Mouse (Mus musculus) c-Kit-positive CD71-positive TER-119-negative erythroid progenitor cells, embryonic 14.5 days (primary cell): ENCODE measurements at regions not wholly inside any gene's neighbourhood (a gene's known extent, or its start where the extent isn't known, plus 50 kb on each side); places are given as distances from the start of the nearest gene placed in this dataset.
A peak's percentile ranks its signal among the peaks of the same experiment; 100 is the strongest.
"Not testable (repeated sequence)": the region's sequence is repeated elsewhere in the genome, so short reads cannot be mapped to it uniquely, and the experiment has no call there.

ENCODE experiments used
- DNase-seq: peaks from one replicate; pipeline ENCODE4 v3.0.0-alpha.2; 2013; ENCODE audit warnings: low read depth

DNA sequence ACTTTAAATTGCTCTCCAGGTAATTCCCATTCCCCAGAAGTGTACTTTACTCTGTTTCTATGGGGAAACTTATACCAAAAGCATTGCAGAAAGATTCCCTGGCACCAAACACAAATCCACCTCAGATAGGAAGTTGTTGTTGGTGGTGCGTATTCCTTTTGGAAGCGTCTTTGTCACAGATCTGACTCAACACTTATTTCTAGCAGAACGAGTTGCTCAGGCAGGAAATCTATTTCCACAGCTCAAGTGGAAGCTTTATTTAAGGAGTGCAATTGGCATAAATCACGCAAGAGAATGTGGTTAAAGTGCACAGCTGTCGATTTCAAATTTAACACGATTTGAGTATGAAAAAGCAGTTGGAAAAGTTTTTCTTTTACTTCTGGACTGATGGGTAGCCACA, 436.9 kb upstream of the Ghitm start:
- no peak for DNase-seq

DNA sequence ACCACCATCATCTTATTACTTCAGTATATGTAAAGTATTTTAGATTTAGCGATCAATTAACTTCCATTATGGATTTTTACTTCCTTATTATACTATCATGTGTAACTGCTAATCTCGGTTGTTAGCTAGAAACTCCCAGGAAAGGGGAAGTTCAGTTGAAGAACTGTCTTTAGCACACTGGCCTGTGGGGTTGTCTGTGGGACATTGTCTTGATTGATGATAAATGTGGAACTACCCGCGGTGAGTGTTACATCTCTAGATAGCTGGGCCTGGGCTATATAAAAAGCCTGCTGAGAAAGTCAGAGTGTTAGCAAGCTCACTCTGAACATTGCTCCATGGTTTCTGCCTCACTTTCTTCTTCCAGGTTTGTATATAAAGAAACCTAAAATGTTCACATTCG, 423.2 kb upstream of the Ghitm start:
- no peak for DNase-seq

DNA sequence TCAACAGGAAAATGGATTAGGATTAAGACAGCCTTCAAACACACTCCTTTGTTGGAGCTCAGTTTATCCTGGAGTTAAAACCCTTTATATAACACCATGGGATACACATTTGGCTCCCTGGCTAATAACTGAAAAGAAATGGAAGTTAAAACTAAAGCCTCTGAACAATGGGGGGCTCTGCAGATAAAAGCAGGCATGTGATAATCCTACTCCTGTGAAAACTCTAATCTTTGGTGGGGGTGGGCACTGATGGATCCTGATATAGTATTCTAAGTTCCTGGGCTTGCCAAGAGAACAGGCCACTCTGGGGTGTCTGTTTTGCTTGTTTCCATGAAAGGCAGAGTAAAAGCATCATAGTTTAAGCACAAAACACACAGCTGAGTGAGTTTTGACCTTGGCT, 388.5 kb upstream of the Ghitm start:
- no peak for DNase-seq

DNA sequence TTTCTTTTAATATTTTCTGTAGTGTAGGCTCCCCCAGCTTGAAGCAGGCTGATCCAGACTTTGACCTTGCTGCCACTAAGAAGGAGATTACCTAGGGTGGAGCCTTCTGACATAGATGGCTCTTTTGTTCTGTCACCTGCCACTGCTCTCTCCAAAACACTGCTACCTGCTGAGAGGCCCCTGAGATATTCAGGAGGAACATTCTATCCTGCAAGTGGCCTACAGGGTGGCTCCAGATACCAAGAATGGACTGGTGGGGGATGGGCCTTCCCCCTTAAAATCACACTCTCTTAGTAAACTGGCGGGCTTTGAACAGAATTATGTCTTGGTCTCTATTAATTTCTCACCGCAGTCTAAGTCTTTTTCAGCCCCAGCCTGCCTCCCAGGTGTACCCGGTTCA, 385.6 kb upstream of the Ghitm start:
- not testable (repeated sequence) for DNase-seq

DNA sequence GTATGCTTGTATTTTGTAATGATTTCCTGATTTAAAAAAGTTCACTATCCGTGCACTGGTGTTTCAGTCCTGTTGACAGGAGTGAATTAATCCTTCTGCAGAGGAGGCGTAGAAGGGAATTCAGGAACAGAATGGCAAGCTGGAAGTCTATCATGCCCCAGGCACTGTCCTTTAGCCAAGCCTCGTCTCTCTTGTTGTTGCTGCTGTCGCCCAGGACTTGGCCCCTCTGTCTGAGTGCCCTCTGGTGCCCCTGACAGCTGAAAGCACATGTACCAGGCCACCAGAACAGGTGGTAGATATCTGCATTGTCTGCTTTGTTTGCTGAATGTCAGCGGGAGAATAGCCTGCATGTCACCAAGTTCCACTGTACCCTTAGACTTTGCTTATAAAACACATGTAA, 370.2 kb upstream of the Ghitm start:
- no peak for DNase-seq

DNA sequence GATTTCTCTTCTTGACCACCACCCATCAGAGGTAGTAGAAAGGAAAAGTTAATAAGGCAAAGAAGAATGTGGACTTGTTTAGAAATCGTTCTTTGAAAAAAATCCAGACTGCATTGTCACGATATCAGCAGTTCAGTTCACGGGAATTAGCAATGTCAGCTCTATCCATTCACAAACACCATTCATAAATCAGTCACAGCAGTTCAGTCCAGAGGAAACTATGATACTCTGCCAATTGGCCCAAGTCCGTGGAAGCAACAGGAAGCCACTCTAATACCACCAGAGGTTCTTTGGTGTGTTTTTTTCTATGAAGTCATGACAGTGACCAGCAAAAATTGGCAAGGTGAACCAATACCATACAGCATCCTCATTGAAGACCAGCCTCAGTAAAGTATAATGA, 355.6 kb upstream of the Ghitm start:
- DNase-seq, result no peak

DNA sequence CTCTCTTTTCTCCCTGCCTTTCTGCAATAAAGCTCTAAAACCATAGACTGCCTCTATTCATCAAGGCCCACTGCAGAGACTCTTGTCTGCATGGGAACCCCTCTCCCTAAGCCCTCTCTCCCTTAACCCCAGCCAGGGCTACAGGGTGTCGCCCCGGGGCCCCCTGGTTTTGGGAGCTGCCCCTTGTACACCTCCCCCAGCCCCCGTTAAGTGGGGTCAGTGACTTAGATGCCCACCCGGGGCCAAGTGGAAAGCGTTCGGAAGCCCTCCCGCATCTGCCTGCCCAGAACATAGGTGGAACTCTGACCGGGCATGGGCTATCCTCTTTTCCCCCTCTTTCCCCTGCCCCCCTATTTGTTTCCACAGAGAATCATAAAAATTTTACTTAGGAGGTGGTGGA, 350.2 kb upstream of the Ghitm start:
- no peak for DNase-seq

DNA sequence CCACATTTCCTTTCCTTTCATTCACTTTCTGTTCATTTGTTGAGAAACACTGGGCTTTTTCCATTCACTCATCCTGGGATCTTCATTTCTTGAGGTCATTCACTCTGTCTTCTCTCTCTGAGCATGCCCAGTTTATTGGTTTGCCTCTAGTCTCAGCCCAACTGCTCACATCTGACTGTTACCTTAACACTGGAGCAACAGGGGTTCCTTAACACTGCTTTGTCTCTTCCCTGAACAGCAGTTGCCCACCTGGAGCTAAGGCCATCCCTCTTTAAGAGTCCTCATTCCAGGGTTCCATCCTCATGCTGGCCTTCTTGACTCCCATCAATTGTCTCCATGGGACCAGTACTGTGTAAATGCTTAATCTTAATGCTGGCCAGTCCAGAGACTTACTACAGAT, 342.5 kb upstream of the Ghitm start:
- no peak for DNase-seq

DNA sequence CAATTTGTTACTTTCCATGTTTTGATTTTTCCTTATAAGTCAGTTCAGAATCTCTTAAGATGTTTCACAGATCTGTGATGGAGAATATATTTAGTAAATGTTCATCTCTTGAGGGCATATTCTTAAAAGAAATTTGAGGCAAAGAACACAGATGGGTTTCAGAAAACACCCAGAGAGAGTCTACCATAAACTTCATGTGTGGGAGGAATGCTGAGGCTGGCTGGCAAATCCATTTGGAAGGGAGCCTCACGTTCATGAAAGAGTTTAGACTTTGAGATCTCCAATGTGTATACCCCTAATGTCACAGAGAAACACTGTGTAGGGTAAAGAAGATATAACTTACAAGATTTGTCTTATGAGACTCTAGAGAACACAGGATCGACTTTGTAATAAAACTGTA, 333.6 kb upstream of the Ghitm start:
- no peak for DNase-seq

DNA sequence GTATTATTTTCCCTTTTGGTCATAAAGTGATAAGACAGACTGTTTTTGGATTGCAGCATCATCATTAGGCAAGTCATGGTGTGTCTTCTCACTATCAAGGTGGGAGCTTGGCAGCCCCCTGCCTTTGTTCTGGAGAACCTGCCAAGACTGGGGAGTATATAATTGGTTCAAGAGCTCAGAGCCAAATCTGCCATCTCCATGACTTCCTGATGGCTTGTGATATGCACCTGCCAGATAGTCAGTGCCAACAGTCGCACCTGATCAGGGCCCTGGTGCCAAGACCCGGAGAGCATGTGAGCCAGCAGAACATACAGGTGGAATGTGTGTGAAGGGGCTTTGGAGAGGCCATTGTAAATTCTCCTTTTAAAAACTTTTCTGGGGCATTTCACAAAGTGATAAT, 305.8 kb upstream of the Ghitm start:
- DNase-seq, result no peak

DNA sequence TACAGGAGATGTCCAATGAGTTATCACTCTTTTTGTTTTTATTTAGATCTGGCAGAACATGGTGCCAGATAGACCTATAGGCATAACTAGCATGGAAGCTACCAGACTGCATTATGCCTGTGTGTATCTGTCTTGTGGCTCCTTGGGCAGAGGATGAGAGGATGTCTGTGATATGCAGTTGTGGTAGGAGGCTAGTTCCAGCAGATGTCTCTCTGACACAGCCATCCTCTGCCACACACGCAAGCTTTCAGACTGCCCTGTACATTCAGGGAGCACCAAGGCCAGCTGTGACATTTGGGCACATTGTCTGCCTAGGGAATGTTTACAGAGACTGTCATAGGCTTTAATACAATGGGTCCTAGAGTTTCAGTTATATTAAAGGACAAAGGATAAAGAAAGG, 295.6 kb upstream of the Ghitm start:
- DNase-seq, result no peak

DNA sequence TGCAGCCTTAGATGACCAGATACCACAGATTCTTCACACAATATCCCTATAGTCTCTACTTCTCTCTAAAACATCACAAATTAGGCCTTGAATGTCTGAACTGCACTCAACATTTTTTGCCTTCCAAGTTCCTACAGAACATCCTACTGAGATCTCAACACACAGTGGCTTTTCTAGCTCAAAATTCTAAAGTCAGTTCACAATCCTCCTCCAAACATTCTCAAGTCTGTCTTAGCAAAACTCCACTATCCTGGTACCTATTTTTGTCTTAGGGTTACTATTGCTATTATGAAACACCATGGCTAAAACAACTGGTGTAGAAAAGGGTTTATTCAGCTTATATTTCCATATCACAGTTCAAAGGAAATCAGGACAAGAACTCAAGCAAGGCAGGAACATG, 290.4 kb upstream of the Ghitm start:
- no peak for DNase-seq

DNA sequence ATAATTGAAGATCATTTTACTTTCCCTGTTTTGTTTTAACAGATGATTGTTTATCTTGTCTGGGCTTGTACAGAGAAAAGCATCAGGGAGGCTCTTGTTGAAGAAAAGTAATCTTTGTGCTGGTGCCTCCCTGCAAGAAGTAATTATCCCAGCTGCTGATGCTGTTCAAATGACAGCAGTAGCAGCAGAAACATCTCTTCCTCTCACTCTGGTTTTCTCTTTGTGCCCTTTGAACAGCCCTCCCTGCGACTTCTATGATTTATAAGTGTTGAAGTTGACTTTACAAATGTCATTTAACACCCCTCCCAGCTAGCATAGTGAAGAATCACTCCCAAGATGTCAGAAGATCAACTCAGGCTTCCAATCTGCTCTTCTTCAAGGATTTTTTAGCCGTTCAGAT, 286.5 kb upstream of the Ghitm start:
- no peak for DNase-seq

DNA sequence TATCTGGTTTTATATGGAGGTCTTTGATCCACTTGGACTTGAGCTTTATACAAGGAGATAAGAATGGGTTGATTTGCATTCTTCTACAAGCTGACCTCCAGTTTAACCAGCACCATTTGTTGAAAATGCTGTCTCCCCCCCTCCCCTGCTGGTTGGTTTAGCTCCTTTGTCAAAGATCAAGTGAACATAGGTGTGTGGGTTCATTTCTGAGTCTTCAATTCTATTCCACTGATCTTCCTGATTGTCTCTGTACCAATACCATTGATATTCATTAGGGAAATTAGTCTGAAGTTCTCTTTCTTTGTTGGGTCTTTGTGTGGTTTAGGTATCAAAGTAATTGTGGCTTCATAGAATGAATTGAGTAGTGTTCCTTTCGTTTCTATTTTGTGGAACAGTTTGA, 277.5 kb upstream of the Ghitm start:
- DNase-seq, result not testable (repeated sequence)

DNA sequence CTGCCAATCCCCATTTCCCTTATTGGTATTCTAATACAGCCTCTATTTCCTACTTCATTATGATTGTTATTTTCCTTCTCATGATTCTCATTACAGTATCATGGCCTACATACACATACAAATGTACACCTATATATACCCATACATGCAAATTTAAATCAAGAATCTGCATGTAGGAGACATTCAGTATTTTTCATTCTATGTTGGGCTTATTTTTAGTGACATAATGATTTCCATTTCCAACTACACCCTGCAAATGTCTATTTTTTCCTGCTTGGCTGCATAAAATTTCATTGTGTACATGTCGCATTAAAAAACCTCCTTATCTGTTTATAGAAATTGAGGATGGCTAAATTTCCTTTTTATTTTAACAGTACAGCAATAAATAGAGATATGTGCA, 236.9 kb upstream of the Ghitm start:
- DNase-seq, result no peak

DNA sequence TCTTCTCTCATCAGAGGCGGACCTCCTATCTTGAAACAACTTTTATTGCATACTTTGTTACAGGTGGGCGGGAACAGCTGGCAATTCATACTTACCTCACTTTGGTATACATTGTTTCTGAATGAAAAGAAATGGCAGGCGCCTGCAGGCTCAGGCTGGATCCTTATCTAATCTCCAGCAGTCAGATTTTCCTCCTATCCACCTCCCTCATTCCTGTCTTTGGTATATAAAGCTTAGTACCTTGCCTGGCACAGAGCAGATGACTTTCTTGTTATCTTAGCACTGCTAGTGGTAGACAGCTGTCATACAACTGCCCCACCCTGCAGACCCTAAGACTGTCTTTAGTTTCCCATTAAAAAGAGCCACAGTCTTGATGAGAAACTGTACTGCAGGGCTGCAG, 226.8 kb upstream of the Ghitm start:
- DNase-seq, result no peak

DNA sequence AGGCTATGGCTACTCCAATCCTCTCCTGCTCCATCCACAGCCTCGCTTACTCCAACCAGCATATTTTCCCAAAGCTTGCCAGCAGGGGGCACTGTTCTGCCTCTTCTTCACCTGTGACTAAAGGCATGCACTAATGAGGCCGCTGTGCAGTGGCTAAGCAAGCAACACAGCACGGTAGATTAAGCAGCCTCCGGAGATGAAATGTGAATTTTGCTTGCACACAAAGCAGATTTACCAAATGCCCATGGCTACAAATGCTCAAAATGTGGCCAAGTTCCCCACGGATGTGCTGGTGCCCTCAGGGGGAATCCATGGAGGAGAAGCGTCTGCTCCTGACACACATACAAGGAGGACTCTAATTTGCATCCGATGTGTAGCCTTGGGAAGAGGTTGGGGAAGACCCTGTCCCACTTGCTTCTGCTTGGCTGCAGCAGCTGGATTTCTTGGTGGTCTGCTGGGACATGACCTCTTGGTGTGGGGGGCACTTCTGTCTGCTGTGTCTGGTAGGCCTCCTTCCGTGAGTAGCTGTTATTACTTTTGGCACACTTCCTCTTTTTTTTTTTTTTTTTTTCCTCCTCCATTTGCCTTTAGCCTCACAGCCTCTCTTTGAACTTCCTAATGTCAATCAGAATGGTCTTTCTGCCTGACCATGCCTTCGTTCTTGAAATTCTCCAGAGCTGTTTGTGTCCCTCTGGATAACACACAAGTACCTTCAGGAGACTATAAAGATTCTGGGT, 221.1 kb upstream of the Ghitm start:
- DNase-seq, result peak; percentile 3

DNA sequence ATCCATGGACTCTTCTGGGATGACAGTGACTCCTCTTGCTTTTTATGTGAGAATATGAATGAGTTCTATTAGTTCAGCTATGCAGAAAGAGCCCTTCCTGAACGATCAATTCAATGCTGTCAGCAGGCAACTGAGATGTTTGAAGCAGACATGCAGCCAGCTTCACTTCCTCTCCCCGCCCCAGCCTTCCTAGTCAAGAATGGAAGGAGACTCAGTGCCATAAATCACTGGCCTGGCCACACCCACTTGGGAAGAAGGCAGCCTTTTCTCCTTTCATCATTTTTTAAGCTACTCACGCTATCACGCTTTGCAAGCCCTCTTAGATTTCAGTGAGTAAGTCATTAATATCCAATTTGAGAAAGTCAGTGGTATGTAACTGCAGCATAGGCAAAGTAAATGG, 188.3 kb upstream of the Ghitm start:
- no peak for DNase-seq

DNA sequence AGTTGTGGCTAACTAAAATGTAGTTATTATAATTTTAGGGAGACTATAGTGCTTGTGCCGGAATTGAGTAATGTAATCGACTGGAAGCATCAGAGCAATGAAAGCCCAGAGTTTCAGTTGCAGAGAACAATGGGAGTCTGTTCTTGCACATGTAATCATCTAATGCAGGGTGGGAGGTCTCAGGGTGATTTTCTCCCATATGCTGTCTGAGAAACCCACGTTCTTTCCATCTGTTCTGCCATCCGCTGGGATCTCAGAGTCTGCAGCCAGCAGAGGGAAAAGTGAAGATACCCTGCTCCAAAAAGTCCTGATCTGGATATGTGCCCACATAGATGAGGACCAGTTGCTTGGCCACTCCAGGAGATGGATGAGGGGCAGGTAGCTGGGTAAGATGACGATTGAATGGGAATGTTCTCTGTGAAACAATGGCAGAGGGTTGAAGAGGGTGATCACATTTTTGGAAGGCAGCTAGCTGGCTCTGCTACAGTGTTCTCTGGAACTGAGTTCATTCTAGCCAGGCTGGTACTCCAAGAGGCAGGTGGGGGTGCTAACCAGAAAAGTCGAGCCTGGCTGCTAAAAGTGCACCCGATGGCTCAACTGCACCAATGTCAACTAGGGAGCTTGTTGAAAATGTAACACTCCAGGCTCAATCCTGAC, 180.3 kb upstream of the Ghitm start:
- DNase-seq, result no peak

DNA sequence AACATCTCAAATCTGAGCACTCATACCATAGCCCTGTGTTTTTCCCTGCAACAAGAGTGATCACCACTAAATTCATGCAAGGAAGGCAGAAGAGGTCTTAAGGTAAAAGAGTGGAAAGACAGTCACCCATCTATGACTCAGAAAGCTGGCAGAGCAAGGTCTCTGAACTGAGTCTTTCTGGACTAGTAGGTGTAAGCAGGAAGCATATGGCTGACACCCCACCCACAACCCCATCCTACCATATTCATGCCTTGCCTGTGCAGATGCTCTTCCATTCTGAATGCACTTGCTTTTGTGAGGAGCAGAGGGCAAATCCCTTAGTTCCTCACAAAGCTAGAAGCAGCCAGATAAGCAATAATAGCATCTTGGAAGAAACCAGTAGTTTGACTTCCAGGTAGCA, 178.8 kb upstream of the Ghitm start:
- no peak for DNase-seq

DNA sequence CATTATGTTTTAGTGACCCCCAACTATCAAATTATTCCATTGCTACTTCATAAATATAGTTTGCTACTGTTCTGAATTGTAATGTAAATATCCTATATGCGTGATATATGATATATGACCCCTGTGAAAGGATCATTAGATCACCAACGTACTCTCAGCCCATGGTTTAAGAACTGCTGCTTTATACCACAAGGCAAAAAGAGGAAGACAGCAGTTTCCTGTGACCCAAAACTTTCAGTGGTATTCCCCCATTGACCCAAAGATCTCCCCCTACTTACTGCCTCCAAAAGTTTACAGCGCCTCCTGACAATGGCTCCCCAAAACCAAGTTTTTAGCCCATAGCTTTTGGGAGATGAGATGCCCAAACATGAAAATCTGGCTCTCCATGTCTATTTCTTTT, 177.8 kb upstream of the Ghitm start:
- no peak for DNase-seq

DNA sequence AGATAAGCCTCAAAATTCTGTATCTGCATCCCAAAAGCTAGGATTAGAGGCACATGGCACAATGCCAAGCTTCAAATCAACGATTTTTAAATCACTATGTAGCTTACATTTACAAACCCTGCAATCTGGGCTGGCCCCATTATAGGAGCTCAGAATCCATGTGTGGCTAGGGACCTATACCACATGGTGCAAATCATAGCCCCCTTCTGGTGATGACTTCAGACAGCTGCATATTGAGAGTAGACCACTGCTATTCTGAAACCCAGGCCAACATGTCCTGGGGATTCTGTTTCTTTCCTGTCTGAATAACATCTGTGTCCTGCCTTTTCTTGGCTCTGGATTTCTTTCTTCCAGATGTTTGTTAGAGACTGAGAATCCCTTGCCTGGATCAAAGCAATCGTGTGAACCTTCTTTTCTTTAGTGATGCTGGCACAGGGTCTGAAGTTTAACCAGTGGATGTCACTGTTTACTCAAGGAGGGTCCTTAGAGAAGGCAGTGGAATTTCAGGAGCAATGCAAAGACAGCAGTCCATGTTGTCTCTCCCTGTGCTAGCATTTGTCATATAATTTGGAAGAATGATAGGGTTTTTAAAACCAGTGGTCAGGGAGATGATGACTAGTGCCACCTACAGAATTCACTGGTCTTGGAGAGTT, 171.7 kb upstream of the Ghitm start:
- DNase-seq, result no peak

DNA sequence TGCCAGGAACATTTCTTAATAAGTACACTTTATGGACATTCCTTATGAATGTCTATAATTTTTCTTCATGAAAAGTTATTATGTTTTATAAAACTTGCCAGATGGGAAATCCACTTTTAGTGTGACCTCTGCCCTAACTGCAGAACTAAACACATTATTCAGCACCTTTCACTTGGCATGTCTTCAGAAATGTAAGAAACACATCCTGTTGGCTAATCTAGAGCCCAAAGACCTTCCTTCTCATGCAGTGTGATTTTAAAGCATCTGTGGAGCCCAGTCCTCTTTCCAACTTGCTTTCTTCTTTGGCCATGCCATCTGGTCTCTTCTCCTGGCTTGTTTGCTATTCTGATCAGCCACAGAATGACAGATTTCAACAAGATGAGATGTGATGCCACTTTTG, 163.6 kb upstream of the Ghitm start:
- no peak for DNase-seq

DNA sequence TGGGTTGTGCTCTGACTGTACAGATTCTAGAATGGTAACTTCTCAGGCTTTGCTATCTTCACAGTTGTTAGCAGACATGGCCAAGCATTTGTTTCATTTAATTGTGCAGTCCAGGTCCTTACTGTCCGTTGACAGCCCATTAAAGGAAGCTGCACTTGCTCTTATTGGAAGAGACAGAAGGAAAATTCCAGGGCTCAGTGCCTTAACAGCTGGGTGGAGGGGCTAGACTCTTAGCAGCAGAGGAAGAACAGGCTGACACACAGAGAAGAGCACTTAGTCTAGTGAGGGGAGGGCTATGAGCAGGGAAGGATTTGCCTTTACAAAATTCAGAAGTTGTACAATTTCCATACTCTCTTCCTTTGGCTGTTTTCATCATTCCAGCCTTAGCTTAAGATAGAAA, 161.5 kb upstream of the Ghitm start:
- no peak for DNase-seq
